Mouse (Mus musculus): ENCODE measurements at regions not wholly inside any gene's neighbourhood (a gene's known extent, or its start where the extent isn't known, plus 50 kb on each side); places are given as distances from the start of the nearest gene placed in this dataset.

- DNase-seq (ENCODE audit: low read depth, low spot score), result no peak
- Histone ChIP-seq H3K4me3 (ENCODE audit: control insufficient read depth in 1 of 2, insufficient read depth in 1 of 2, low read depth in 2 of 2, low read length in 2 of 2) (no peak overlapping the region), H3K27me3 (ENCODE audit: control insufficient read depth in 1 of 2, insufficient read depth in 2 of 2, low read length in 2 of 2) (no peaks in the 10 kb centered on the region), H3K27ac (ENCODE audit: control insufficient read depth, low read depth, low read length) (no peak overlapping the region), H3K9me3 (replicated peaks; ENCODE audit: insufficient read depth, low read length) (no peaks in the 10 kb centered on the region), H3K79me2 (ENCODE audit: control insufficient read depth, insufficient read depth, low read length, poor library complexity) (no peaks in the 10 kb centered on the region), H3K36me3 (ENCODE audit: control insufficient read depth in 1 of 2, insufficient read depth in 2 of 2, low read length in 2 of 2) (no peaks in the 10 kb centered on the region), H3K9ac (ENCODE audit: control insufficient read depth, low read depth, low read length, poor library complexity, severe bottlenecking) (no peak overlapping the region), H3K4me1 (ENCODE audit: control insufficient read depth in 1 of 2, insufficient read depth in 2 of 2, low read length in 2 of 2) (no peaks in the 10 kb centered on the region)
- TF ChIP-seq USF2 (IDR thresholded peaks at IDR 0.05; ENCODE audit: borderline replicate concordance in 1 of 2, insufficient read depth in 1 of 2, low read depth in 1 of 2, low read length in 2 of 2), result no peak
- no peak for TF ChIP-seq ZKSCAN1 (IDR thresholded peaks at IDR 0.05; ENCODE audit: low read depth, low read length)
- no peak for TF ChIP-seq SMC3 (IDR thresholded peaks at IDR 0.05; ENCODE audit: low read depth, low read length)
- TF ChIP-seq NRF1 (IDR thresholded peaks at IDR 0.05; ENCODE audit: insufficient read depth, low read depth, low read length, poor library complexity, severe bottlenecking), result no peak
- no peak for TF ChIP-seq MEF2A (IDR thresholded peaks at IDR 0.05; ENCODE audit: extremely low read depth, insufficient replicate concordance, low read depth, low read length, poor library complexity, severe bottlenecking)
- no peak for TF ChIP-seq POLR2AphosphoS2 (IDR thresholded peaks at IDR 0.05; ENCODE audit: low read length)
- no peak for TF ChIP-seq ZC3H11A (IDR thresholded peaks at IDR 0.05; ENCODE audit: low read depth, low read length)
- no peak for TF ChIP-seq POLR2AphosphoS5 (IDR thresholded peaks at IDR 0.05; ENCODE audit: borderline replicate concordance, low read depth, low read length)
- no peak for TF ChIP-seq ZMIZ1 (IDR thresholded peaks at IDR 0.05; ENCODE audit: low read depth, low read length)
- no peak for TF ChIP-seq GATA1 (IDR thresholded peaks at IDR 0.05; ENCODE audit: low read depth, low read length)
- TF ChIP-seq POLR2A (IDR thresholded peaks at IDR 0.05; ENCODE audit: control insufficient read depth in 1 of 2, insufficient read depth in 1 of 2, low read depth in 1 of 2, low read length in 2 of 2, poor library complexity in 1 of 2), result no peak
- no peak for TF ChIP-seq TCF12 (IDR thresholded peaks at IDR 0.05; ENCODE audit: low read depth, low read length)
- no peak for TF ChIP-seq KAT2A (conservative IDR thresholded peaks at IDR 0.05; ENCODE audit: low read depth, low read length)
- TF ChIP-seq SIN3A (IDR thresholded peaks at IDR 0.05; ENCODE audit: low read length), result no peak
- no peak for TF ChIP-seq ELF1 (IDR thresholded peaks at IDR 0.05; ENCODE audit: low read depth, low read length)
- TF ChIP-seq ZNF384 (IDR thresholded peaks at IDR 0.05; ENCODE audit: low read depth, low read length), result no peak
- TF ChIP-seq UBTF (IDR thresholded peaks at IDR 0.05; ENCODE audit: borderline replicate concordance, insufficient read depth, low read depth, low read length), result no peak
These were observed 170.2 kb upstream of the Chl1 start for GRCm38 (mm10) chr6:103339961-103340732.

GRCm38 (mm10) chr6:103343515-103343914, 166.9 kb upstream of the Chl1 start:
- H3K27me3 ChIP-seq (ENCODE audit: control insufficient read depth in 1 of 2, insufficient read depth in 2 of 2, low read length in 2 of 2), result no peaks in the 10 kb centered on the region
- no peak for DNase-seq (ENCODE audit: low read depth, low spot score)
- H3K27ac ChIP-seq (ENCODE audit: control insufficient read depth, low read depth, low read length), result no peak overlapping the region
- H3K4me3 ChIP-seq (ENCODE audit: control insufficient read depth in 1 of 2, insufficient read depth in 1 of 2, low read depth in 2 of 2, low read length in 2 of 2), result no peak overlapping the region
- H3K36me3 ChIP-seq (ENCODE audit: control insufficient read depth in 1 of 2, insufficient read depth in 2 of 2, low read length in 2 of 2), result no peaks in the 10 kb centered on the region
- no peaks in the 10 kb centered on the region for H3K79me2 ChIP-seq (ENCODE audit: control insufficient read depth, insufficient read depth, low read length, poor library complexity)
- no peaks in the 10 kb centered on the region for H3K9me3 ChIP-seq (replicated peaks; ENCODE audit: insufficient read depth, low read length)
- TF ChIP-seq POLR2AphosphoS5 (IDR thresholded peaks at IDR 0.05; ENCODE audit: borderline replicate concordance, low read depth, low read length), result no peak
- TF ChIP-seq NELFE (IDR thresholded peaks at IDR 0.05; ENCODE audit: low read depth, low read length), result no peak
- no peak for TF ChIP-seq UBTF (IDR thresholded peaks at IDR 0.05; ENCODE audit: borderline replicate concordance, insufficient read depth, low read depth, low read length)
- no peak for TF ChIP-seq KAT2A (conservative IDR thresholded peaks at IDR 0.05; ENCODE audit: low read depth, low read length)
- no peak for TF ChIP-seq MYB (IDR thresholded peaks at IDR 0.05; ENCODE audit: low read depth, low read length)
- TF ChIP-seq MYC (IDR thresholded peaks at IDR 0.05; ENCODE audit: low read depth, low read length), result no peak
- no peak for TF ChIP-seq USF2 (IDR thresholded peaks at IDR 0.05; ENCODE audit: borderline replicate concordance in 1 of 2, insufficient read depth in 1 of 2, low read depth in 1 of 2, low read length in 2 of 2)
- no peak for TF ChIP-seq CTCF (IDR thresholded peaks at IDR 0.05 in 2 of 3, conservative IDR thresholded peaks at IDR 0.05 in 1 of 3; ENCODE audit: control insufficient read depth in 1 of 3, insufficient read depth in 1 of 3, low read depth in 2 of 3, low read length in 3 of 3, poor library complexity in 1 of 3, severe bottlenecking in 1 of 3)
- TF ChIP-seq ZNF384 (IDR thresholded peaks at IDR 0.05; ENCODE audit: low read depth, low read length), result no peak
- TF ChIP-seq CHD1 (IDR thresholded peaks at IDR 0.05; ENCODE audit: low read depth, low read length), result no peak
- H3K4me1 ChIP-seq (ENCODE audit: control insufficient read depth in 1 of 2, insufficient read depth in 2 of 2, low read length in 2 of 2), result no peaks in the 10 kb centered on the region
- H3K9ac ChIP-seq (ENCODE audit: control insufficient read depth, low read depth, low read length, poor library complexity, severe bottlenecking), result no peak overlapping the region

All from MEL (cell line).